Mouse (Mus musculus): ENCODE measurements at regions not wholly inside any gene's neighbourhood (a gene's known extent, or its start where the extent isn't known, plus 50 kb on each side); places are given as distances from the start of the nearest gene placed in this dataset.
A peak's percentile ranks its signal among the peaks of the same experiment; 100 is the strongest.

DNA sequence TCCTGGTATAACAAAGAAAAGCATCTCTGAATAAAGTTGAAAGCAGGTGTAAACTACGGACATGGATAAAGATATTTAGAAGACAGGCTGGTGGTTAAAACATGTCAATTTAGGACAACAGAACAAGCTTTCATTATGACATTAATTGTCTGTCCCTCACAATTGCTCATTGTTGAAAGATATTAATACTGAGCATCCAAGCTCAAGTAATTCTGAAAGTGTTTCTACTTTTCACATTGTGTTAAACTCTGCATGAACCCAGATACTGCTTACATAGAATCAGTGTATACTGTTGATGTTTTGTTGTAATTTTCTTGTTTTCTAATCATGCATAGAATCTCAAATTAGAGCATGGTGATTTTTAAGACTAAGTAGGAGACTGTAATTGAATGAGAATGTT is 614.7 kb upstream of the Lingo2 start:
- DNase-seq: no peak

DNA sequence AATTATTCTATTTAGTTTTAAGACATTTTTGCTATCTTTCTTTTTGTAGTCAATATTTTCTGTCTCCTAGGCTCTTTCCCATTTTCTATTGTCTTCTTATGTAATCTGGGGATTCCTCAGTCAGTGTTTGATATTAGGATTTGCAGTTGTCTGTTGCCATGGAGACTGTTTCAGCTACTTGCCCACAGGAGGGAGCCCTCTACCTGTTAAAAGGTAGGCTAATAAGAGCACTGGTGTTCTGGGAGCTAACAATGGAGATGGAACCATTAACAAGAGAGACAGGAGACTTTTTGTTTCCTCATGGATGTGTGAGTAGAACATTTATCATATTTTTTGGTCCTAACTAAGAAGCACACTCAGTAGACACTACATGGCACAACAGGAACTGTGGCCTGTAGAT is 608.7 kb upstream of the Lingo2 start:
- peak; percentile 43 for DNase-seq

DNA sequence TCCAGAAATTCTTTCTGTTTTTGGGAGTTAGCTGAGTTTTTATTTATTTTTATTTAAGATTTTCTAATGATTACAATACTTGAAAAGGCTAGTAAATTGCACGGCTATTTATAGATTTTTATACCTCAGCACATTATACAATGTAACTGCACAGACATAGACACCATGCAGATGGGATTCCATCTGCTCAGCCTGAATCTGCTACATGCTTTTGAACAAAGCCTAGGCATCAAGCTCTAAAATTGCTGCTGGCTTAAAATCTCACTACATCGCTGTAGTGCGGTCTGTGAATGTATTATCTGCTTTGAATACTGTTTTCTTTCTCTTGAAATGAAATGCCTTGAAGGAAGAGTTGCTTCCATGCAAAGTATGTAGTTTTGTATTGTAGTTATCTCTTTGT is 594.5 kb upstream of the Lingo2 start:
- DNase-seq: no peak

DNA sequence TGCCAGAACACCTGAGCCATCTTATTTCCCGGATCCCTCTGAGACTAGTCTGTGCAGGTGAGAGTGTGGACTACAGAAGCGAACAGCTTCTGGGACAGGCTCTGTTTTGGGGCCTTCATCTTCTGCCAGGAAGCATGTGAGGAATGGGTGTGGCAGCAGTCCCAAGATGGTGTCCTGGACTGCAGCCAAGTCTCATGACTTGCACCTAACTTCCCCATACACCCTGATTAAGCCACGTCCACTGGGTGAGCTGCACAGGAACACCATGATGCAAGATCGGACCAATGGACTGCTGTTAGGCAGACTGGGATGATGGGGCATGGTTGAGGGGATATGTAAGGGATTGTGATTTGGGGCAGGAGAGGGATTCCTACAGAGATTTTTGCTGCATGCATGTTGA is 556.2 kb upstream of the Lingo2 start:
- no peak for DNase-seq
